Mouse (Mus musculus) lung, embryonic 14.5 days (tissue): ENCODE measurements around the gene Ptf1a. TPM values are rescaled to one million over a fixed set of nuclear protein-coding genes. Genes with fewer than 3 reads are reported as not detected.

ENCODE experiments used
- ATAC-seq: fragments of 200-750 bp; cut with Nextera tagmentation; 2 replicates; pipeline ENCODE4 v1.8.0; 2017; ENCODE audit warnings: mild to moderate bottlenecking, moderate TSS enrichment, moderate library complexity; ENCODE audit not compliant: insufficient read depth
- DNase-seq: peaks from one replicate; pipeline ENCODE4 v3.0.0-alpha.2; 2015
- H3K27ac ChIP-seq: fragments of 300-500 bp; sonication (generic); 2 replicates; pipeline ENCODE4 v1.5.1; 2014; ENCODE audit warnings: low read depth, mild to moderate bottlenecking, moderate library complexity
- H3K27me3 ChIP-seq: fragments of 300-500 bp; sonication (generic); 2 replicates; pipeline ENCODE4 v1.6.1; 2014; ENCODE audit warnings: low read length, control low read depth; ENCODE audit not compliant: insufficient read depth
- H3K36me3 ChIP-seq: fragments of 300-500 bp; sonication (generic); 2 replicates; pipeline ENCODE4 v1.6.1; 2014; ENCODE audit warnings: control low read depth; ENCODE audit not compliant: insufficient read depth
- H3K4me1 ChIP-seq: fragments of 300-500 bp; sonication (generic); 2 replicates; pipeline ENCODE4 v1.6.1; 2014; ENCODE audit warnings: antibody characterized with exemption, control low read depth; ENCODE audit not compliant: insufficient read depth
- H3K4me2 ChIP-seq: fragments of 300-500 bp; sonication (generic); 2 replicates; pipeline ENCODE4 v1.6.1; 2014; ENCODE audit warnings: mild to moderate bottlenecking
- H3K4me3 ChIP-seq: fragments of 300-500 bp; sonication (generic); 2 replicates; pipeline ENCODE4 v1.5.1; 2014; ENCODE audit warnings: low read depth, low read length
- H3K9ac ChIP-seq: fragments of 300-500 bp; sonication (generic); 2 replicates; pipeline ENCODE4 v1.6.1; 2014
- H3K9me3 ChIP-seq: fragments of 300-500 bp; sonication (generic); 2 replicates; pipeline ENCODE4 v1.6.1; 2016; ENCODE audit warnings: low read depth, low read length, control low read depth
- CTCF ChIP-seq: IDR thresholded peaks from 2 replicates; pipeline ENCODE4 v1.5.1; 2016; ENCODE audit warnings: antibody characterized with exemption, low read depth
- WGBS: fragments of 180-500 bp; shearing (Covaris S2); extraction: QIAGEN DNeasy Blood & Tissue Kit; methylation state at CpG from one replicate; pipeline ENCODE4 v1.1.7; 2014; 5-methylcytosine and 5-hydroxymethylcytosine counted together
- polyA plus RNA-seq: library from polyadenylated mRNA; unstranded; fragments of >200 nt; fragmentation: Nextera tagmentation; extraction: Ambion mirVana; gene quantifications from 2 replicates; pipeline ENCODE4 v1.2.1, GENCODE M21; 2014

Ptf1a gene
- polyA plus RNA-seq, 1 experiment from 2014 or later: not detected

GRCm38 (mm10) chr2:19452531-19453055 lies 7.1 kb downstream of the Ptf1a start:
- no peaks in the 10 kb centered on the region for H3K36me3 ChIP-seq
- no peak overlapping the region for H3K9ac ChIP-seq
- peaks cover 100% of the 10 kb centered on the region for H3K27me3 ChIP-seq
- TF ChIP-seq CTCF: no peak
- H3K27ac ChIP-seq: no peak overlapping the region
- WGBS: under 1% methylated on average over 19 of the region's 19 CpGs
- no peaks in the 10 kb centered on the region for H3K4me1 ChIP-seq
- no peak overlapping the region for H3K4me3 ChIP-seq
- H3K4me2 ChIP-seq: no peak overlapping the region
- H3K9me3 ChIP-seq: no peaks in the 10 kb centered on the region
- ATAC-seq (no peak), DNase-seq (no peak)

GRCm38 (mm10) chr2:19455228-19455627 lies 9.8 kb downstream of the Ptf1a start:
- H3K36me3 ChIP-seq: no peaks in the 10 kb centered on the region
- H3K27me3 ChIP-seq: peaks cover 81% of the 10 kb centered on the region
- 10% methylated on average over 5 of the region's 5 CpGs for WGBS
- H3K9ac ChIP-seq: no peak overlapping the region
- no peaks in the 10 kb centered on the region for H3K4me1 ChIP-seq
- no peak for TF ChIP-seq CTCF
- no peak for DNase-seq
- H3K9me3 ChIP-seq: no peaks in the 10 kb centered on the region
- no peak overlapping the region for H3K27ac ChIP-seq
- ATAC-seq: no peak
- no peak overlapping the region for H3K4me3 ChIP-seq
- no peak overlapping the region for H3K4me2 ChIP-seq

- no peak overlapping the region for H3K9ac ChIP-seq
- DNase-seq: peak; percentile 65
- WGBS: 27% methylated on average over 10 of the region's 10 CpGs
- H3K4me2 ChIP-seq: no peak overlapping the region
- no peaks in the 10 kb centered on the region for H3K36me3 ChIP-seq
- H3K9me3 ChIP-seq: no peaks in the 10 kb centered on the region
- H3K4me3 ChIP-seq: no peak overlapping the region
- no peaks in the 10 kb centered on the region for H3K4me1 ChIP-seq
- no peak for ATAC-seq
- no peak overlapping the region for H3K27ac ChIP-seq
- TF ChIP-seq CTCF: no peak
- peaks cover 74% of the 10 kb centered on the region for H3K27me3 ChIP-seq
Measured at GRCm38 (mm10) chr2:19455857-19456482, 10.5 kb downstream of the Ptf1a start.

- Histone ChIP-seq H3K36me3 (no peaks in the 10 kb centered on the region), H3K4me1 (no peaks in the 10 kb centered on the region), H3K4me3 (no peak overlapping the region), H3K4me2 (no peak overlapping the region), H3K27me3 (peaks cover 45% of the 10 kb centered on the region), H3K27ac (no peak overlapping the region), H3K9ac (no peak overlapping the region), H3K9me3 (no peaks in the 10 kb centered on the region)
- ATAC-seq (no peak), DNase-seq (no peak)
- no peak for TF ChIP-seq CTCF
- WGBS: 46% methylated on average over 2 of the region's 2 CpGs
Measured at GRCm38 (mm10) chr2:19458785-19459184, 13.3 kb downstream of the Ptf1a start.

- no peaks in the 10 kb centered on the region for H3K4me1 ChIP-seq
- no peak for TF ChIP-seq CTCF
- H3K4me2 ChIP-seq: no peak overlapping the region
- peaks cover 14% of the 10 kb centered on the region for H3K27me3 ChIP-seq
- no peaks in the 10 kb centered on the region for H3K36me3 ChIP-seq
- no peaks in the 10 kb centered on the region for H3K9me3 ChIP-seq
- H3K9ac ChIP-seq: no peak overlapping the region
- H3K4me3 ChIP-seq: no peak overlapping the region
- 38% methylated on average over 2 of the region's 2 CpGs for WGBS
- no peak for DNase-seq
- H3K27ac ChIP-seq: no peak overlapping the region
- no peak for ATAC-seq
Measured at GRCm38 (mm10) chr2:19461940-19462339, 16.5 kb downstream of the Ptf1a start.

- no peaks in the 10 kb centered on the region for H3K4me1 ChIP-seq
- TF ChIP-seq CTCF: no peak
- no peak overlapping the region for H3K4me3 ChIP-seq
- no peaks in the 10 kb centered on the region for H3K36me3 ChIP-seq
- H3K27ac ChIP-seq: no peak overlapping the region
- ATAC-seq (no peak), DNase-seq (no peak)
- WGBS: 58% methylated on average over 3 of the region's 3 CpGs
- no peak overlapping the region for H3K4me2 ChIP-seq
- no peaks in the 10 kb centered on the region for H3K9me3 ChIP-seq
- H3K9ac ChIP-seq: no peak overlapping the region
- no peaks in the 10 kb centered on the region for H3K27me3 ChIP-seq
Measured at GRCm38 (mm10) chr2:19490262-19490661, 44.8 kb downstream of the Ptf1a start.

Other genes with a start within 250 kb of the Ptf1a start
- 0.11 and 0.26 TPM in 2 replicates for gene Armc3, start 246.4 kb upstream of the Ptf1a start, polyA plus RNA-seq
- 24.4 and 24.8 TPM in 2 replicates for gene Msrb2, start 74.2 kb upstream of the Ptf1a start, polyA plus RNA-seq
- not detected in 2 replicates for gene 4921504E06Rik, start 108.3 kb downstream of the Ptf1a start, polyA plus RNA-seq
- gene Otud1, start 212.1 kb downstream of the Ptf1a start, polyA plus RNA-seq: 8.9 and 9.5 TPM in 2 replicates